Mouse (Mus musculus) frontal cortex, postnatal 25 days (tissue): ENCODE measurements around the gene Tmcc3.

Experiments used
- DNase-seq, 2 experiments: peaks; one replicate each; pipeline ENCODE4 v3.0.0; 2022; ENCODE audit warnings: low spot score in 2 of 2

Gene Tmcc3

DNA sequence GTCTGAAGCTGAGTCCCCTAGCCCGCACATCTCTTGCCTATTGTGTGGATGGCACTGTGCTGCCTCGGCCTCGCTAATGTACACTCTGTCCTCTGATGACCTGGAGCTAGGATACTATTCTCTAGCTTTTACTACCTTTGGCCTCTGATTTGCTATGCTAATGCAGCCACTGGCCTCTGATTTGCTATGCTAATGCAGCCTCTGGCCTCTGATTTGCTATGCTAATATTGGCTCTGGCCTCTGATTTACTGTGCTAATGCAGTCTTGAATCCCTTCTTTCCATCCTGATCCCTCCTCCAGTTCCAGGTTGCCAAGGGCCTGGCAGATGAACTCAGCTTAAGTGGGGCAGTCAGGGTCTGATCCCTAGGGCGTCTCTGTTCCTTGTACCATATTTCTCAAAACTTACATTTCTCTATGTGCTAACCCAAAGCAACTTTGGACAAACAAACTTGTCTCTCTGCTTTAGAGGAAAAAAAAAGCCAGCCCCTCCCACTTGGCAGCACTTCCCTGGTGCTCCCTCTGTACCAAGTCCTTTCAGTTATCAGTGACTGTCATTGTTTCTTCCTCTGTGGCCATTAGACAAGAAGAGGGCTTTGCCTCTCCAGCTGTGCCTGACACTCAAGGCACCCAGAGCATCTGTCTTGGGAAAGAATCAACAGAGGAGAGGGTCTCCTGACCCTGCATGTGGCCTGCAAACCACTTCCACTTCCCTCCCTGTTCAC, 237.9 kb downstream of the Tmcc3 start:
- DNase-seq = no peak

DNA sequence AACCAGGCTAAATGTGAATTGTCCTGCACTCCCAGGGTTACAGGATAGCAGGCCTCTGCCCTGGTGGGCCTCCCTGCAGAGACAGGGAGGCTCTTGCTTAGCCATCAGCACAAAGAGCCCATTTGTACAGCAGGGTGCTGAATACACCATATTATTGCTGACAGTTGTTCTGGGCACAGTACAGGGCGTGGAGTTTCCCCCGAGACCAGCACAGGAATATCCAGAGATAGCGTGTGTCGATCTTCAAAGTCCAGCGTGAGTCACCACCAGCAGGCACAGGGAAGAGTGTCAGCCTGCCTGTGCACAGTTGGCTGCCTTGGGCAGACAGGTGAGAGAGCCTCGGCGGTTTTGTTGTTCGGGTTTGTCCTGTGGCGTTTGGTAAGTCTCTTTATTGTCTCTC, 238.9 kb downstream of the Tmcc3 start:
- no peak for DNase-seq

DNA sequence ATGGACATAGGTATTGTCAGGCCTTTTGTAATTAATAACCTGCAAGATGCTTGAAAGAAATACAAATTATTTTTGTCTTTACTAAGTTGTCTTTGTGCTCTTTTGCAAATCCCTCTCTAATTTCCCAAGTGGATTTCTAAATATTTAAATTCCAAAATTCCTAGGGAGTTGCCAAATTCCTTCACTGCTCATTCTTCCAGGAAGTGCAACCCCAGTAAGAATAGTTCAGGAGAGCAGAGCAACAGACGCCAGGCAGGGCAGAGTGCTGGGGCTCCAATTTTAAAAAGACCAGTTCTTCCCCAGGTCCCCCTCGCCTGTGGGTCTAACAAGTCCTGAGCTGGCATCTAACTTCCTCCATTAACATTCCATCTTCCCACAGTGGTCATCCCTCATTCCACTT, 239.3 kb downstream of the Tmcc3 start:
- DNase-seq = no peak

DNA sequence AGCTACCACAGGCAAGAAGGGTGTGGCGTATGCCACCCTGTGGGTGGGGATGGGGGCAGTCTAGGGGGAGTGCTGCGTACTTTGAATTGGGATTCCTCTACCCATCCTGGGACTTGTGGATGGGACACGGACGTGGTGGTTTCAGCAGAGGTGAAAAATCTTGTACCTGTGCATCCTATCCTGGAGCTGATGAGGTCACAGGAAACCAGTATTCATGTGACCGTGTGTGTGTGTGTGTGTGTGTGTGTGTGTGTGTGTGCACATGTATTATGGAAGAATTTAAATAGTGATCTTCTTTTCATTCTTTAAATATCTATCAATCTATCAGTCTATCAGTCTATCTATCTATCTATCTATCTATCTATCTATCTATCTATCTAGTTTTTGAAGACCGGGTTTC, 239.8 kb downstream of the Tmcc3 start:
- no peak for DNase-seq

DNA sequence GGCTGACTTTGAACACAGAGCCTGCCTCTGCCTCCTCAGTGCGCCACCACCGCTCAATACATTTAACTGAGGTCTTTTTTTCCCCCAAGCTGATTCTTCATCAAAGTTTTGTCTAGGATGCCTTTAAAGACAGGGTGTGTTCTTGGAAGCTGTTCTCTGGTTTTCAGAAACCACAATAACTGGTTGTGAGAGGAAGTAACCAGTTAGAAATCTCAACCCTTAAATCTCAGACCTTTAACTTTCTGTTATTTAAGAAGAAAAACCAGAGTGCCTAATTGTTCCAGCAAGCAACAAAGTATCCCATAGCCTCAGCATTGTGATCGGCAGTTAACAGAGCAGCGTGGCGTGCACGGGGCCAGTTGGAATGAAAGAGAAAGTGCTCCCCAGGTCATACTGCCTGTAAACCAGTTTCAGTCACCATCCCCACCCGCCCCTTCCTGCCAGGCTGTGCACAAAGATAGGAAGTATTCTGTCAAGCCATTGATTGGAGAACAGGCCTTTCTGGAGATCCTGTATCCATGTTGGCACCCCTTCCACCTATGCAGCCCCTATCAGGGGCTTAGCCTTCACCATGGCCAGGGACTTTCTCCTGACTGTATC, 240.3 kb downstream of the Tmcc3 start:
- DNase-seq = no peak

DNA sequence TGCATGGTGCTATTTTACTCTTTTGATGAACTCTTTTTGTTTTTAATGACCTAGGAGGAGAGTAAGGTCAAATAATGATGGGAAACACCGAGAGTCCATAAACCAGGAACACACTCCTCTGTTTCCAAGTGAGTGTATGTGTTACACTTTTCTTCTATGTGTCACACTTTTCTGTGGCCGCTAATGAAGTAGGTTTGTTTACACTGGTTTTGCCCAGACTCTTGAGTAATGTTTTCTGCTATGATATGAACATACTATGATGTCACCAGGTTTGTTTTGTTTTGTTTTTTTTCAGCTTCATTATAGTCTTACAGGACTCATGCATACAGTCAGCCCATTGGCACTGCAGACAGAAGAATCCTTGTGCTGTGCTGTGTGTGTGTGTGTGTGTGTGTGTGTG, 243.6 kb downstream of the Tmcc3 start:
- DNase-seq = no peak

DNA sequence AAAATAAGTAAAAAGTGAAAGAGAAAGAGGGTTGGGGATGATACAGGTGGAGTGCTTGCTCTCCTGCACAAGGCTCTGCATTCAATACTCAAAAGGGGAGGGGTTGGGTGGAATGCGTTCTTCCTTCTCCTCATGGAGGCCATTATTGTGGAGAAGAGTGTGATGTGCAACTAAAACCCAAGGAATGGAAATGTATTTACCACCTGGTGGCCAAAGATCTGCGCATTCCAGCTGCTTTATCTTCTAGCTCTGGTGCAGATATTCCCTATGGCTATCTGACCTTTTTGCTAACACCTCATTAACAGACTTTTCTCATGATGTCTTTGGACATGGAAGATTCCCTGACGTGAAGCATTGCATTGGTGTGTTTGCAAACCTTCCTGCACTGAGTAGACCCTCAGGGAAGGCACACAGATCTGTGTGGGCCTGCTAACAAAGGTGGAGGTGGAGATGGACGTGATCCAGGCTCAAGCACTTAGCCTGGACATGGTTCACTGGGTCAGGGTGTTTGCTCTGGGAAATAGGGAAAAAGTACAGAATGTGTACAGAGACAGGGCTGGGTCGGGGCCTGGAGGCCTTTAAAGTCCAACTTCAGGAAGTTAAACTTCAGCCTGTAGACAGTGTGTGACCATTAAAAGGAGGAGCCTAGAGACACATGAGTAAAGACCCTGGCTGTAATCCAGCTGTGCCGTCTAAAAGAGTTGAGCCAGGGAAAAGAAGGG, 245.8 kb downstream of the Tmcc3 start:
- DNase-seq = no peak

DNA sequence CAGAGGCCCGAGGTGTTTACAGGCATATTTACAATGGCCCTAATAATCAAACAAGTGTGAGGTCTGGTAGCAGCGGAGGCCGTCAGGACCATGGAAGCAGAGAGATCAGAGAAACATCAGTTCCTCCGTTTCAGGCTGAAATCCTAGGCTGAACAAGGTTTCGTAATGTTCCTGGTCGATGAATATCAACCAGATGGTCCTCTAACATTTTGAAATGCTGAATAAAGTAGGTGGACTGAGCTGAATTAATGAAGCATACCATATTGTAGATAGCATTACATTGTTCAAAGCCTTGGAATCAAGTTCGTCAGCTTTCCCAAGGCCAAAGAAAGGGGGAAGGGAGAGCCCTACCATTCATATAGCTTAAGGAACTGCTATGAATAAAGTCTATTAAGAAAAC, 247.1 kb downstream of the Tmcc3 start:
- DNase-seq = no peak

DNA sequence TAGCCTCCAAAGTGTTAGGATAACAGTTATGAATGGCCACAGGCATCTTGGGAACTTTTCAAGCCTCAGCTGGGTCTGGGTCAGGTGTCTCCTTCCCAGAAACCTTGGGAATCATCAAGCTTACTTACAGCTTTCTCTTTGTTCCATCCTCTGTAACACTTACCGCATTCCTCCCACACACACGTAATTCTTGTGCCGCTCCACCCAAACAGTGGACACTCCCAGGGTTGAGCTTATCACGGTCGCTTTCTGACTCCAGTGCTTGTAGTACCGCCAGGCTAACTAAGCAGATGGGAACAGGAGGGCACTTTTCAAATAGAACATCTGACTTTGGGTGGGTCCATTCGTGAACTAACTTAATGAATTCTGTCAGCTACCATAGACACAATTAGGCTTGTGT, 249.6 kb downstream of the Tmcc3 start:
- no peak for DNase-seq

DNA sequence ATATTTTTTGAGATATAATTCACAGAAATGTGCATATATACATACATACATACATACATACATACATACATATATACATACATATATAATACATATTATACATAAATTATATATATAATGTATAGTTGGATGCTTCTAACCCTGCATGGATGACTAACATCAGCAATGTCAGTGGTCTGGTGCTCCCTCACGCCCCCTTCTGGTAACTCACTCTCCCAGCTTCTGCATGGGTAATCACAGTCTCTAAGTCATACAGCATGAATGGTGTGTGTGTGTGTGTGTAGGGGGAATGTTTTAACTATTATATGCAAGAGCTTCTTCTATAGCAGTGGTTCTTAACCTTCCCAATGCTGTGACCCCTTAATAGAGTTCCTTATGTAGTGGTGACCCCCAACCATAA, 250.4 kb downstream of the Tmcc3 start:
- DNase-seq = no peak

DNA sequence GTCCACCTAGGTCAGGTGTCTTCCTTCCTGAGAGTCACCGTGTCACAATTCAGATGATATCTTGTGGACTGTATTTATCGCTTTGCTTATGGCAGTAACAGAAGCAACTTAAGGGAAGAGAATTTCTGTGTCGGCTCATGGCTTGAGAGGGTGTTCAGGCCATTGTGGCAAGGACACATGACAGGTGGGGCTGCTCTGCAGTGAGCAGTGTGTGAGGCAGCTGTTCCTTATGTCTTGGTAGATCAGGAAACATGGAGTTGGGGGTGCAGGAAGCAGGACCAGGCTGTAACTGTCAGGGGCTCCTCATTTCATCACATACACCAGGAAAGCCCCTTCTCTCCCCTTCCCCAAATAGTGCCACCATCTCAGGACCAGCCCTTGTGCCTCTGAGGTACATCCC, 251.2 kb downstream of the Tmcc3 start:
- DNase-seq = no peak

DNA sequence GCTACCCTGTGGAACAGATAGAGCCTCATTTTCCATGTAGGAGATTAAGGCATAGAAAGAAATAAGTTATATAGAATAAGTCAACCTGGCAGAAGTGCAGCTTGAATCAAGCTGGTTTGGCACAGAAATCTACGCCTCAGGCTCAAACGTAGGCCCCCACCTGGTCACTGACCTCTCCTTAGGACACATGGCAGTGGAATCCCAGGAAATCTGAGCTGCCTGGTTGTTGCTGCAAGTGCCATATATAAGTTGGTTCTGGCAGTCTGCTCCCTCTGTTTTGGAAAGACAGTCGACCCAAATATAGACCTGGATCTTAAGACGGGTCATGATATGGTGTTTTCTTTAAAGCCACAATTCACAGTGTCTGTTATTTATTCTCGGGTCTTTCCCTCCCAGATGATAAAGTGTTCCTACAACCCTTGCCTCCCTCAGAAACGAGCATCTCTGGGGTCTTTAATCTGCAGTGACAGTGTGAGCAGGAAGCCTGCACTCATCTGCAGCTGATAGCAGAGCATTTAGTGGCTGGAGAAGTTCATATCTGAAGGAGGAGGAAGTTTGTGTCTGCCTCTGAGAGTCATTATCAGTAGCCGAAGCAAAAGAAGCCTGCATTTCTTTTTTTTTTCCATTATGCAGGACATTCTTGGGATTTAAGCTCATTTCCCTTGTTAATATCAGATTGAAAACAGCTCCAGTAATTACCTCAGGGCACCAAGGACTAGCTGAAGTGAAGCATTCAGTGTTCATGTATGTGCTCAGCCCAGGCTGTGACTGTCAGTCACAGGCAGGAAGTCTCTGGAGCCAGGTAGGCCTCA, 253.9 kb downstream of the Tmcc3 start:
- no peak for DNase-seq

DNA sequence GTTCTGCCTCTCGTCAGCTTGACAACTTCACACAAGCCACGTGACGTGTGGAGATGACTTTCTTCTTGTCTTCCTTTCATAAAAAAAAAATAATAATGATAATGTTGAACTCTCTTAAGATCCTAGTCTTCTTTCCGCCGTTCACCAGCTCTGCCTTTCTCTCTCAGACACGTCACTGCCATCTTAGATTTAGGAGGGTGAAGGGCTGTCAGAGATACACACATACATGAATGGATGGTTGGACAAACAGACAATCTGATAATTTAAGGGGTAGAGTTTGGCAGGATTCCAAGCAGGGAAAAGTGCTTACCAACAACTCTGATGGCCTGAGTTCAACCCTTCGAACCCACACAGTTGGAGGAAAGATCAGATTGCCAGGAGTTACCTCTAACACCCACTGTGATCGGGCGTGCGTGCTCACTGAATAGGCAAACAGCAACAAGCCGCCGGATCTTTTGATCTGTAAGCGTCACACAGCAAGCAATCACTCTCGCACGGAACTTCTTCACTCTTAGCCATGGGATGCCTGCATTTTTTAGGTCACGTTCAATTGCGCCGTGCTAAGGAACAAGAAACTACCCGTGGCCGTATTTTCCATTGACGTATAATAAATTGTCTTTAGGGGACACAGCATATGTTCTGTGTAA, 254.6 kb downstream of the Tmcc3 start:
- DNase-seq = no peak

DNA sequence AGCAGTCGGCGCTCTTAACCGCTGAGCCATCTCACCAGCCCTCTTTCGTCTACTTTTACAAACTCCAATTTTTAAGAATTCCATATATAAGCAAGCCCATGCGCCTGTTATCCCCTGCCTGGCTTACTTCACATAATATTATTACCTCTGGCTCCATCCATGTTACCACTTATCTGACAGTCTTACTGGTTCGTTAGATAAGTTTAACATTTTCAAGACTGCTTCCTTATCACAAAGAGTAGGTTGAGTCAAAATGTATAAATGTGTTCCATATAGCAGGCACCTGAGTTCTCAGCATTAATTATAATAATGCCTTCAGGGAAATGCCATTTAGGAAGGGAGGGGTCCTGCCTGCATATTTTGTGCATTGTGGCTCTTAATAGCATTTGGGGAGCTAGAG, 255.5 kb downstream of the Tmcc3 start:
- DNase-seq = no peak

DNA sequence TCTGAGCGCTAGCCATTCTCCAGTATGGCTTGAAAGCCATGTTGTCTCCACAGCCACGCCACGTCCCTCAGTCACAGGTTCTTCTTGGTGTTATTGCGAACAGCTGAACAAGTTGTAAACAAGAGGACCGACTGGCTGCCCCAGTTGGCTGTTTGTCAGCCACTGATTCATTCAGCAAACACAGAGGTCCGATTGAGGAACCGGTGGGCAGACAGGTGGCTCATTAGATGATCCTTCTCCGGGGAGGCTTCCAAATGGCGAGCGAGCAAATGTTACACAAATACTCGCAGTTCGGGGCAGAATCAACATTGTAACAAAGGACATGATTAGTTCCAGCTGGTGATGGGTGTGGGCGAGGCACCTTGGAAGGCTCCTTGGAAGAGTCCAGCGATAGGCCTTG, 256.2 kb downstream of the Tmcc3 start:
- no peak for DNase-seq

DNA sequence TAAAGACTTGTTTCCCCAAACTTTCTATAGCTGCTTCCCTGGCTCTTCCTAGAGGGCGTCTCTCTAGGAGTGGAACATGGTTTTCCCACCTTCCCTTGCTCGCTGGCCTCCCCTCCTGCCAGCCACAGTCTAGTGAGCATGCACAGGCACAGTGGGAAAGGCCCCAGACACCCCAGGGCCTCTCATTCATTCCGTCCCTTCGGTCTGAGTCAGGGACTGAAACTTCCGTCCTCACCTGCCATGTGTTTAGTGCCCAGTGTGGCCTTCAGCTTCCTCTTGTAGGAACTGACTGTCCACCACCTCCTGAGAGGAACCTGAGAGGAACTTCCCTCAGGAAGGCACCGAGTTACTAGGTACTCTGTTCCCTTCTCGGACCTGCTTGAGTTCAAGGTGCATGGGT, 257.1 kb downstream of the Tmcc3 start:
- DNase-seq = no peak

DNA sequence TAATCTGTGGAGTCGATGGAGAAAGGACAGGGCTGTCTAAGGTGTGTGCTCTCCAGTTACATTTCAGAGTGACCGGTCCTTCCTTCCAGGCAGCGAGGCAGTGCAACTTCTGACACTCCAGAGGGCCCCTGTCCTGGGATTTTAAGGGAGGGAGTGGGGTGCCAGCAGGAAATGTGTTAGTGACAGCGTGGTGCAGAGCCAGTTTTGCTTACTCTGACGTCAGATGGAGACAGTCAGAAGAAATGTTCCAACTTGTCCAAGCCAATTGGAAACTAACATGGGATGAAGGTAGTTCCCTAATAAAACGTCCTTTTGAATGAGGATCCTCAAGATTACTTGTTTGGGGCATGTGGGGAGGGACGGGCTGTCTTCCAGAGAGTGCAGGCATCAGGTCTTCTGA, 258.0 kb downstream of the Tmcc3 start:
- no peak for DNase-seq

DNA sequence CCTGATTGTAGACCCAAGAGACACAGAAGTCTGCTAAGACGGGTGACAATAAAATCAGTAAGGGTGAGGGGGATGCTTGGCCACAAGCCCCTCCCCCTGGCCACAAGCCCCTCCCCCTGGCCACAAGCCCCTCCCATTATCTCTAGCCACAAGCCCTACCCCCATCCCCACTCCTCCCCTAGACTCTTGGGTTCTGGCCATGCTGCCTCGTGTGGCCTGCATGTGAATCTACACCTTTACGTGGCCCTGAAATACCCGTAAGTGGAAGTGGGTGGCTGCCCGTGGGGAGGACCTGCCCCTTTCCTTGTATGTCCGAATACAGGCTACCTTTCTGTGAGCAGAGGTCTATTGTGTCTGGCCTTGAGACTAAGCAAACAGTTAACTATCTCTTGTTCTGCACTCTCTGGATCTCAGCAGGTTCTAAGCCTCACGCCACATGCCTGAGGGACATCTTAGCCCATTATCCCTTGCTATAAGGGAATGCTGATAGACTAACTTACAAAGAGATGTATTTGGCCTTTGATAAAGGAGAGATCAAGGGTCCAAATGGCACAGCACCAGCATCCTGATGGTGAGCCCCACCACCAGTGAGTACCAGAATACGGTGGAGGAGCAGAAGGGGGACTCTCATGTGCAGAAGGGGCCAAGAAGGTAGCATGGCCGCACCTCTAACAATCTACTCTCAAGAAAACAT, 260.3 kb downstream of the Tmcc3 start:
- no peak for DNase-seq

DNA sequence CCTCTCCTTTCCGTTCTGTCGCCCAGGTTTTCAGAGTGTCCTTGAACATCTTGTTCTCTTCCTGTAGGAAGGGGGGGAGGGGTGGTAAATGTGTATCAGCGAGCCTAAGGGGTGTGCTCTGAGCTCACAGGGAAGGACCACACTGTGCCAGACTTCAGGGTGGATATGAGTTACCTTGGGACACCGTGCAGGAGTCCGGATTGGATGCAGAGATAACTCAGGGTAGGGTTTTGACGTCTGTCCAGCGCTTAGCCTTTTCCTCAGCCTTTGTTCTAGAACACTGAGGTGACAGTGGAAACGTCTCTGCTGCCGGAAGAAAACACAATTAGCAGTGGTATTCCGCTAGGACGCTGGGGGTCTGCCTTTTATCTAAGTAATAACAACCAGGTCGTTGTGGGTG, 261.0 kb downstream of the Tmcc3 start:
- no peak for DNase-seq

DNA sequence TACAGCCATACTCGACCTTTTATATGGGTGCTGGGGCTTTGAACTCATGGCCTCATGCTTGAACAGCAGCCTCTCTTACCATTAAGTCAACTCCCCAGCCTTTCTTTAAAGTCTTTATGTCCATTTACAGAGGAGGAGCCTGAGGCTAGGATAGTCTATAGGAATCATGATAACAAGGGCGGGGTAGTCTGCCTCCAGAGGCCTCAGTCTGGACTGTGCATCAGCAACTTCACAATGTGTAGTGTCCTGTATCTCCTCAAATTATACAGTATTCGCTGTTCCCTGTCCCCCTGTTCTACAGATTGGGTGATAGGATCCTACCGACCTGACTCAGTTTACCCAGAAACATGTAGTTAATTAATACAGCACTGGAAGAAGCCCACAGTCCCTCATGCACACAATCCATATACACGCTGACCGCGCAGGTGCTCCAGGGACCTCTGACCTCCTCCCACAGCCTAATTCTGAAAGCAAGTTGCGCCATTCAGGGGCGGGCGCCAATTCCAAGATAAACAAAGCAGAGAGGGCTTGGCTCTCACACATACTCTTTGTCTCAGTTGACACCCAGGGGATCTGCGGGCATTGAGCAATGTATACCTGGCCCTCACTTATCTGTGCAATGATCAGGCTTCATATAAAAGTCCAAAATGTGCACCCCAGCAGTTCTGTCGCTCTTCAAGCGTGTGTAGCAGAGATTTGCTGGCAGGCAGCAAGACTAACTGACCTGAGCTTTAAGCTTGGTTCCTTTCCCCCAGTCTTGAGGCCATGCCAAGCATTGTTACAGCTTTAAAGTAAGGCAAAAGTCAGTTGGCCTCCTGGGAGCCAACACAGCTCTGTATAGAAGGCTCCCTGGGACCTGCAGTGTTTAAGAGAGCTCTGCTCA, 262.9 kb downstream of the Tmcc3 start:
- DNase-seq = no peak
